Mouse (Mus musculus) megakaryocyte progenitor cell, adult 5-6 weeks (primary cell): ENCODE measurements at regions not wholly inside any gene's neighbourhood (a gene's known extent, or its start where the extent isn't known, plus 50 kb on each side); places are given as distances from the start of the nearest gene placed in this dataset.
A peak's percentile ranks its signal among the peaks of the same experiment; 100 is the strongest.
"Not testable (repeated sequence)": the region's sequence is repeated elsewhere in the genome, so short reads cannot be mapped to it uniquely, and the experiment has no call there.

Experiments used
- ATAC-seq: replicated peaks from 2 replicates; pipeline ENCODE4 v1.8.0; 2016; ENCODE audit warnings: mild to moderate bottlenecking, moderate TSS enrichment, inconsistent platforms; ENCODE audit not compliant: poor library complexity

DNA sequence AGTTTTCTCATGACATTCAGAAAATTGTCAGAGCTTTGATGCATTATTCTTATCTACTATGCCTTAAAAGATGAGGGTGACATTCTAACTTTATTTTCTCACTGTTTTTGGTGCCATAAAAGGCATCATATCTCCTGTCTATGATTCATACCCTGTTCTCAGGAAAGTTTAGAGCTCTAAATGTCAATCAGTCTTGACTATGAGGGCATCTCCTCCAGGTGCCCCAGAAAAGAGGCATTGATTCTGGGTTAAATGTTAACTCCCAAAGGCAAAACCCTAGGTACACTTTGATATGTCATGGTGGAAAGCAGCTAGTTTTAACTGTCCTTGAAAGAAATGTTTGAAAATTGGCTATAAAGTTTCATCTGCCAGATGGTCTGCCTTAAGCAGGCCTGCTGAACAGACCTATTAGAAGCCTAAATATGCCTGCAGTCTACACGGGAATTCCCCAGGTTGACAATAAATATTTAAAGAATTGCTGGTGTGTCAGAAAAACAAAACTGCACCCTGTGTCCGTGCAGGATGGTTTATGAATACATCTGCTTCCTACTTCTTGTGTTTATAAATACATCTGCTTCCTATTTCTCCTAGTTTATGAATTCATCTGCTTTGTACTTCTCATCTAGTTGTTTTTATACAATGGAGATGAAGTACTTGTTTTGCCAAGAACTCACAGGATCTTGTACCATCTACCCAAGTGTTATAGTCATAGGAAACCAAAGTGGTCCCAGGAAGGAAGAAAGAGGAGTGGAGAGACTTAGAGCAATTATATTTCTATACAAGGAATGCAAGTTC is 172.3 kb downstream of the Snca start:
- ATAC-seq: no peak

DNA sequence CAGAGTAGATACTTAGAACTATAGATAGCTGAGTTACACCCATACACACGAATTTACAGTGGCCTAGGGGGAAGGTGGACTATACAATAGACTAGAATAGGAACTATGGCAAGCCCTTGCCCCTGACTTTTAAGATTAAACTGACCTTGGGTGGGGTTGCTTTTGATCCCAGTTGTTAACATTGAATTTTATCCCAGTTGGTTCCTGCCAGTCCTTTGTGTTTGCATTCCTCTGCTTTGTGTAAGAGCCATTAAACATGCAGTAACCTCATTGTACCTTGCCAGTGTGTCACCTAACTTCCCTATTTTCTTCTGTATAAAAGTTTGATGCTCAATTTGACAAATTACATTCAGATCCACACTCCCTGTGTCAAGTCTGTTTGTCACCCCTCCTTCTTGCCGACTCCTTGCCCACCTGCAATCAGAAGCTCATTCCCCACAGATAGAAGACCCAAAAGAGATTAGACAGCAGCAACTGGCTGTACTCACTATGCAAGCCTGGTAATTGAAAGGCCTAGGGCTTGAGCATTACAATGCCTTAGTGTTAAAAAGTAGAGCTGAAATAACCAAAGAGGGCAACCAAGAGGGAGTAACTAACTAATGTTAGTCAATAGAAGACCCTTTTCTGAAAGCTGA is 182.6 kb downstream of the Snca start:
- ATAC-seq: not testable (repeated sequence)

DNA sequence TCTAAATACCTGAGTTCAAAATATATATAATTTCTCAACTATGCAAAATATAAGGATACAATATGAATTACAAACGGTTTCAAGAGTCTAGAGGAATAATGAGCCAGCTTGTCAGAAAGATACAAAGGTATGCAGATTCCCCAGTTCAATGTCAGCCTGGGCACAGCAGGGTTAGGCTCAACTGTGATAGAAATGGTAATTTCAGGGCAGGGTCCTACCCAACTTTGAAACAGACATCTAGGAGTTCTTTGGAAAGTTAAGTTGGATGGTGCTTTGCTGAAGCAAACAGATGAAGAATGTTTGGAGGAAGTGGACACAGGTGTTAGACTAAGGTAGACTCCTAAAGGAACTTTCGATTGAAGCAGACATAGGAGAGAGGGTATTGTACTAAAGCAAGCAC is 187.4 kb downstream of the Snca start:
- ATAC-seq: no peak

DNA sequence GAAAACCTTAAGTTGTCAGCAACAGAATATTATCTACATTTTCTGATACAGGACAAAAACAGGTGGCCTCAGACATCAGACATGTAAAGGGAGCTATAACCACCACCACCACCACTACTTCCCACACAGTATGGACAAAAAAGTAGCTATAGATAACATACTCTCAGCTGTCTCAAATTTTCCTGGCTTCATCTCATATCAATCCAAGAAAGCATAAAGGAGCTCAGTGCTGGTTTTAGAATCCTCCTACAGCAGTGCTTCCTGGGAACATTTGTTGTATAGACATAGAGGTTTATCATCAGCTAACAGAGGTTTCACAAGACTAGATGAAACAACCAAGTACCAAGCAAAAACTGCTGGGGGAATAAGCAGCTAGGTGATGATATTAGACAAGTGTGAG is 213.3 kb downstream of the Snca start:
- ATAC-seq: no peak

DNA sequence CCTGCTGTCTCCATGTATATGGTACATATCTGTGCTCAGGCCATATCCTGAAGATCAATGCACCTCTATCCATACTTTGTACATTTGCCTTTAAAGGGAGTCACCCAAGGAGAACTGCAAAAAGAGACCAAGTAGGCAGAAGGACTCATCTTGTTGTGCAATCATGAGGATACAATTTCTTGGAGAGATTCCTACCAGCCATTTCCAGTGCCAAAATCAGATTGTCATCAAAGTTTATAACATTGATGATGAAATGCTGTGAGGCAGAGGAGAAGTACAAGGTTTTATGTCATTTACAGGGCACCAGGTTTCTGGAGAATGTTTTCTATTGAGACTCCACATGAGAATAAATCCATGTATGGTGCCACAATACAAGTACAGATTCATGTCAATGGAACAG is 229.5 kb downstream of the Snca start:
- ATAC-seq: no peak

DNA sequence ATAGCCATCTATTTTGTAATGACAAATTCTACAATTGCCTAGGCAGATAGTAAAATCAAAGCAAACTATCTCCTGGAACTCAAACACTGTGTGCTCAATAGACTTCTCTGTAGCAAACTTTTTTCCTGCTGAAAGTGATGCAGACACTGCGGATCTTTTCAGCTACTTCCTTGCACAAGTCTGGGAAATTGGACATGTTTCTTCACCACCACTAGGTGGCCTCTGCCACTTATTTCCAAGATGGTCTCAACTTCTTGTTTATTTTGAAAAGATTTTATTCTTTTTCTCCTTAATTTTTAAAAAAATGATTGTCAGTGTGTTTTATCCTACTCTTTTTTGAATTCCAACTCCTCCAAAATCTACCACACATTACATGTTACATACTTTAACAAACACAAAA is 265.4 kb downstream of the Snca start:
- peak; percentile 42; the same call in 1 of the 2 replicates for ATAC-seq

DNA sequence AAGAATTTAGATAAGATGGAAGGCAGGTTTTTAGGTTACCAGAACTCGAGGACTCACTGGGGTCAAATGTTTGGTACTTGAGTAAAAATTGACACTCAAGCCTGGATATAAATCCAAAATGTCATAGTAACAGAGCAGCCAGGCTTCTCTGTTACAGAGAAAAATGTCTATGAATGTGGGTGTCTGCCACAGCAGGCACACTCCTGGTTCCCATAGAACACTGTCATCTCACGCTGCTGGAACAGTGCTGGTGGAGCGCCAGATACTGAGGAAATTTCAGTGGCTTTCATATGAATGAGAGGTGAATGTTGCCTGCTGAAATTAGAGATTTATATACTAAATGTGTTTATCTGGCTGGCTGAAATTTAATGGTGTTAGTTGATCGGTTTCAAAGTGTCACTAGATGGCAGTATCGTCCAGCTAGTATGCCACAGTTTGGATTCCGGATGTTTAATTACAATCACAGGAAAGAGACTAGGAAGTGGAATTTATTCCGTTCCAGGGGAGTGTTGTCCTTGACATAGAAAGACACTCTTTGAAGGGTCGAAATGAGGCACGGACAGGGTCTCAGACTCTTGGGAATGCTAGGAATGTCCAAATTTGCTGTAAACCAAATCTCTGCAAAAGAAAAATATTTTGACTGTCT is 273.9 kb downstream of the Snca start:
- peak; percentile 83 for ATAC-seq
